Mouse (Mus musculus) thymus, postnatal 10 days (tissue): ENCODE data around the gene Agbl4.

Experiments used
- DNase-seq, 2 experiments: peaks; one replicate each; pipeline ENCODE4 v3.0.0; 2021; ENCODE audit warnings: low spot score in 2 of 2

Agbl4 gene

DNA sequence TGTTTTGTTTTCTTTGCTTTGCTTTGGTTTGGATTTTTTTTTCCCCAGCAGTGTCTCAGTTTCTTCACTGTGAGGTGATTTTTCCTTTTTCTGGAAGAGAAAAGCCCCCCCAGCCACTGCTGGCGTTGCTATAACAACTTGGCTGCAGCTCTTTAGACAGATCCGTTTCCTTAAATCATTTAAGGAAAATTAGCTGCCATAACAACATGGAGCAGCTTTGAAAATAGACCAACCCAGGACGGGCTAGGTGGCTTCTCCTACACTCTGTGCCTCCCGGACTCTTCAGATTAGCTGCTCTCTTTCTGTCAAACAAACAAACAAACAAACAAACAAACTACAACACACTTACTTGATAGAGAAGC lies 1182.4 kb downstream of the Agbl4 start:
- no peak for DNase-seq

DNA sequence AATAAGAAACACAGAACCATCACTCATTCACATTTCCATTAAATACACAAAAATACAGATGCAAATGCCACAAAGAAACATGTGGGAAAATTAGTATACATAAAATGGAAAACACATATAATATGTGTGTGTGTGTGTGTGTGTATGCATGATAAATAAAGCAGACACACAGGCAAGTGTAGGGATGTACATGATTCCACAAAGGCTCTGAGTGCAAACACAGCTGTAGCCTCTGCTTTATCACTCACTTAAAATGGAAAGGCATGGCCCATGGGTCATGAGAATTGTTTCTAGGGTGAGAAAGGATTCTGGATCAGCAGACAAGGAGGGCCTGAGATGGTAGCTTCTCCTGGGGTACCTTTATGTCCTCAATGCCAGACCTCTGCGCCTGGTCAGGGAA lies 1182.8 kb downstream of the Agbl4 start:
- DNase-seq: no peak

DNA sequence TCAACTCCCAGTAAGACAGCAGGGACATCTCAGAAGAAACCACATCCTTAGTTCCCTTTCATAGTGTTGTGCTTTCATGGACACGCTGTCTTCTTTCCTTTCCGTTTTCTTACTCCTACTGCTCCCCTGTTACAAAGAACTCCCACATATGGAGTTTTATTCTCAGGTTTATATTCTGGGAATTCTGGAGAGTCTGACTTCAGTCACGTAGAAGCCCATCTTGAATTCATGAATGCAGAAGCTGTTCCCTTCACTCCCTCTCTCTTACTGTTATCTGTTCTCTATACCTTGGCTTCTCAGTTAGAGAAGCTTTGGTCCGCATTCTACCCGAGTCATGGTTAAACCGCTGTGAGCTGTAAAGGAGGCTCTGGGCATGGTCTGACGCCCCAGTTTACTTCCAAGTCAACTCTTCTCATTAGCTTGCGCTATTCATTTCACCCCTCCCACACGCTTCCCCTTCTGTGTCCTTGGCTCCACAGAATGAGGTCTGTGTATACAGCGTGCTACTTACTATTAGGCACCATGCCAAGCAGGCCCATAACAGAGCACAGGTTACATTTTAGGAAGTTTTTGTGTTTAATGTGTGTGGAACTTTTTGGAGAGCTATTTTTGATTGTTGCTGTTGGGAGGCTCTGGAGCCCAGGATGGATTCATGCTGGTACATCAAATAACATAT lies 1186.2 kb downstream of the Agbl4 start:
- no peak for DNase-seq

DNA sequence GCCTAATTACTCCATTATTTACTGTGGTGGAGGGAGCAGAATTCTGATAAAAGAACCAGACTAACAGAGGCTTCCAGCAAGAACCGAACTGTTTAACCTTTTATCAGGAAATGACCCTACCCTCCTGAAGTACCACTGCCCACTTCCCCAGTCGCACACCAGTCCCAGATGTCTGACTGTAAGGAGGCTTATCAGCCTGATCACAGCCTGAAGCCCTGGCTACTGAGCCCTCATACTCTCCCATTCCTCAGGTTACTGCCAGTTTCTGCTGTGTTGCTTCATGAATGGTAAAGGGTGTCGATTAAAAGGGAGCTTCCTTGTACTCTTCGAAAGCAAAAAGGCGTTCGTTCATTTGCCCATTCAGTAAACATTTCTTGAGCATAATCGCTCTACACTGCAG lies 1186.8 kb downstream of the Agbl4 start:
- DNase-seq: no peak

GRCm38 (mm10) chr4:111588211-111588610 lies 1190.8 kb downstream of the Agbl4 start:
- no peak for DNase-seq

DNA sequence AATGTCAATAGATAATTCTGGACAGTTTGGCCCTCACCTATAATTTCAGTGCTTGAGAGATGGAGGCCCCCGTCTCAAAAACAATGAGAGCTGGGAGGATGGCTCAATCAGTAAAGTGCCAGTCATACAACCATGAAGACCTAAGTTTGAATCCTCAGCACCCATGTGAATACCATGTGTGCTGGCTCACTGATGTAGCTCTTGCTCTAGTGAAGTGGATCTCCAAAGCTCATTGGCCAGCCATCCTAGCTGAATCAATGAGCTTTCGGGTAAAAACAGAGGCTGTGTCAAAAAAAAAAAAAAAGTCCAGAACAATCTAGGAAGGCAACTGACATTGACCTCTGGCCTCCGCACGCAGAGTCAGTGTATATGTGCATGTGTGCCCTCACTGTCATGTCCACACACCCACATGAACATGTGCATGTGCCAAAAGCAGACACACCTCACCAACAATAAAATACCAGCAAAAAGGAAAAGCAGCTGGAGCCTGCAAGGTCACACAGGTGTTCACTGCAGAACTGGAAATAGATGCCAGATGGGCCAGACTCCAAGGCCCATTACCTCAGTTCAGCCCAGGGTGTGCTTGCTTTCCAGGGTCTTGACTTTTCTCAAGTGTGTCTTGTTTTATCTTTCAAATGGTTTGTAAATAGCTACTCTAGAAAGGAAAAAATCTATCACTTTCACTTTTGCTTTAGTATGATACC lies 1192.2 kb downstream of the Agbl4 start:
- no peak for DNase-seq

DNA sequence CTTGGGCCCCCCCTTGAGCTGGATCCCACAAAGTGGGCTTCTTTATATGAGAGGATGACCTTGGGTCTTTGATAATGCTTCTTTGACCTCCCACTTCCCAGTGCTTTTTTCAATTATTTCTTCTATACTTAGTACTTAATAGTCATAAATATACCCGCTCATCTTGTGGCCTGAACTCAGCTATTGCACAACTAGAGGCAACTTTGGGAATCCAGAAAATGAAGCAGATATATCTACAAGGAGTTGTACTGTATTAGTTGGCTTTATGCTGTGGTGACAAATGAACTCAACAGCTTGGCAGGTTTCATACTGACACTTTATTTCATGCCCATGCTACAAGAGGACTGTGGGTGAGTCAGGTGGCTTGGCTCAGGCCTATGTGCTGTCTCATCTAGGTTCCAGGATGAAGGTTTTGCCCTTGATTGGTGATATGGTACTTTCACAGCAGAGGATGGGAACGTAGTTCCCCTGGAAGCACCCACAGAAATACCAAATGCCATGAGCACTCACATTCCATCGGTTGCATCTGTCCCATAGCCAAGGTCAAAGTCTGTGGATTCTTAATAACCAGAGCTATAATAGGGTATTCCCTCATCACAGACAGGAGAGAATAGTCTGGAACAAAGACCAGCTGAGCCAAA lies 1197.3 kb downstream of the Agbl4 start:
- DNase-seq: no peak

DNA sequence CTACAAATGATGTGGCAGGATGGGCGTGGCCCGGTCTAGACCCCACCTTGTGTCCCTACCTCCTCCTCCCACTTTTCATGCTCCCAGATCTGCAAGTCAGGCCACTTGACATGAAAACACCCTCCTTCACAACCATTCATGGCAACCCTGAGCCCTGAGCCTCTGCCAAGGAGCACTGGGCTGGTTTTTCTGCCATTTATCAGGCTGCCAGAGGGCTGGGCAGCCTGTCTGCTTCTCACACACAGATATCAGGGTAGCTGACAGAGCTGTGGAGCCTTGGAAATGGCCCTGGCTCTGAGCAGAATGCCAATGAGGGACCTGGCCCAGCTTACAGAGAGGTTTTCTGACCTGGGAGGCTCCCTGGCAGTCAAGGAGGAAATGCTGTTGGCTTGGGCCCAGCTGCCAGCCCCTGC lies 1199.8 kb downstream of the Agbl4 start:
- DNase-seq: no peak

DNA sequence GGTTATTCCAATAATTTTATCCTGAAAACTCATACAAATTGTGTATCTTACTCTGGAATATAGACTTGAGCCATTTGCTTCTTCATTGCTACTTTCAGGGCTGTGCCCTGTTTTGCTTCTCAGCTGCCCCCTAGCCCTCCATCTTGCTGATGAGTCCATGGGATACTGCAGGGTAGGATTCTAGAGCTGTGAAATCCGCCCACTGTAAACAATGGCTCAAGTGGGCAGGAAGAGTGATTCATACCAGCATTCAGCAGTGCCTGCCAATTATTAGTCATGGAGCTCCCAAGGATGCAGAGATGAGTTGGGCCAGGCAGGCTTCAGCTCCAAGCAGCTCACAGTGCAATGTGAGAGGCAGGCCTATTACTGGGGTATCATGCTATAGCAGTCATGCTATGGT lies 1200.5 kb downstream of the Agbl4 start:
- DNase-seq: no peak

DNA sequence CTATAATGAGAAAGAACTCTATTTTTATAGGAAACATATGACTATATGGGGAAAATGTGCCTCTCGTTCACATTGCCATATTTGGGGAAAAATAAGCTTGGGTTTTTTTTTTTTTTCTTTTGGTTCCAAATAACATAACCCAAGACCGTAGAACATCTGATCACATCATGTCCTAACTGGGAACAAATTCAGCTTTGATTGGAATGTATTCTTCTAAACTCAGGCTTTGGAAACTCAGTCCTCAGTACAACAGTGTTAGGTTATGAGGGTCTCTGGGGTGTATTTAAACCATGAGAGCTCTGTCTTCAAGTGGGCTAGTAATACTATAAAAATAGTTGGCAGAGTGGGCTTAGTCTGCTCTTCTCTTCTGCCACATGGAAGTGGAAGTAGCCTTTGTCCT lies 1205.7 kb downstream of the Agbl4 start:
- no peak for DNase-seq

GRCm38 (mm10) chr4:111607826-111608500 lies 1210.5 kb downstream of the Agbl4 start:
- no peak for DNase-seq

DNA sequence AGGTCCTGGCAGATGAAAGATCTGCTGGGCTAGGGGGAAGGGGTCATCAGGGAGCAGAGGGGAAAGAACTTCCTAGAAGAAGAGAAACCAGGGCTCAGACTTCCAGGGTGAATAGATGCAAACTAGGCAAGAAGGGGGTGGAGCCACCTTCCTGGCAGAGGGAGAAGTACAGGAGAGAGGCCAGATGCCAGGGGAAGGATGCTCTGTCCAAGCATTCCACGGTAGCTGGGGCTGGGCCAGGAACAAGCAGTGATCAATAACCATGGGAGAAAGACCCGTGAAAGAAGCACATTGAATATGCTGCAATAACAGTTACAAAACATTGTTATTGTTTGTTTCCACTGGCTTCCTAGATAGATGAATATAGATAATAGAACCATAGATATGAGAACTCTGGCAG lies 1224.4 kb downstream of the Agbl4 start:
- no peak for DNase-seq

GRCm38 (mm10) chr4:111624914-111625313 lies 1227.5 kb downstream of the Agbl4 start:
- no peak for DNase-seq

GRCm38 (mm10) chr4:111626118-111626830 lies 1228.8 kb downstream of the Agbl4 start:
- peak; percentile 5 to 50 for DNase-seq

- no peak for DNase-seq
These were observed 1235.2 kb downstream of the Agbl4 start for GRCm38 (mm10) chr4:111632615-111633014.

GRCm38 (mm10) chr4:111635538-111636124 lies 1238.2 kb downstream of the Agbl4 start:
- no peak for DNase-seq

- DNase-seq: no peak
These were observed 1241.7 kb downstream of the Agbl4 start for GRCm38 (mm10) chr4:111638948-111639708.

DNA sequence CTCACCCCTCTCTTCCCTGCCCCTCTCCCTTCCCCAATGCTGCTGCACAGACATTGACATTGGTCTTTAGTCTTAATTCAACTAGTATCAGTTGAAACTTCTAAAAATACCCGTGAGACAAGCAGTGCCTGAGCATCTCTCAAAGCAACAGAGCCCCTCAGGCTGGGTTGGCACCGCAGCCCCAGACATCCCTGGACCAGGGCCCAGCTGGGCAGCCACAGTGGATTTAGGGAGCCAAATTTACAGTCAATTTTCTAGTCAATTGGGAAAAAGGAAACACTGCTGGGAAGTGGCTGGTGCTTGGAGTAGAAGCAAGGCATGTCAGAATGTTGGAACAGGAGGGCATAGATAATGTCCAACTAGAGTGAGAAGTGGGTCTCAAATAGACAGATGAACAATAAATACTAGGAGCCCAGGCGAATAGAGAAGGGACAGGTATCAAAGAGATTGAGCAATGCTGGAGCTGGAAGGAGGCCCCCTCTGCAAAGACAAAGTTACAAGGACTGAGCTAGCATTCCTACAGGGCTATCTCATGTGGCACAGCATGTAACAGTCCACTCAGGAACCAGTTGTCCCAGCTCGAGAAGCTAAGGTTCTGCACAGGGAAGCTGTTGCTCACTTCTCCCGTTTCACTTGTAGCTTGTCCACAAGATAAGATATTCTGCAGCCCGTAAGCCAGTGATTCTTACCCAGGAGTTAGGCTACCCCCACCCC lies 1247.8 kb downstream of the Agbl4 start:
- DNase-seq: no peak

DNA sequence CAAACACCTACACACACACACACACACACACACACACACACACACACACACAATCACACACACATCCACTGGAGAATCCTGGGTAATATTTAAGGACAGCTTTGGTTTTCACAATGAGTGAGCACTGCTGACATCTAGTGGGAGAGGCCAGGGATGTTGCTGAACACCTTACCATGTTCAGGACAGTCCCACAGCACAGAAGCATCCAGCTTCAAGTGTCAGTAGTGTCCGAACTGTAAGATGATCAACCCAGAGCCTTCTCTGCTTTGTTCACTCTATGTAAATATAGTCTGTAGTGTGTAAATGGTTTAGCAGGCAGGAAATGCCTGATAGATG lies 1248.3 kb downstream of the Agbl4 start:
- no peak for DNase-seq

- no peak for DNase-seq
These were observed 1256.0 kb downstream of the Agbl4 start for GRCm38 (mm10) chr4:111653451-111653850.
